Mouse (Mus musculus) thymus, adult 2 months (tissue): ENCODE results near the gene Cxcl10. TPM values are rescaled to one million over a fixed set of nuclear protein-coding genes. Genes with fewer than 3 reads are reported as not detected.

Experiments used
- DNase-seq: peaks from one replicate; pipeline ENCODE4 v3.0.0; 2021
- H3K27ac ChIP-seq: fragments of 200-500 bp; 2 replicates; pipeline ENCODE4 v1.5.1; 2012; ENCODE audit warnings: low read length, control low read depth; ENCODE audit not compliant: control insufficient read depth, insufficient read depth
- H3K27me3 ChIP-seq: fragments of 200-500 bp; 2 replicates; pipeline ENCODE4 v1.6.1; 2012; ENCODE audit warnings: mild to moderate bottlenecking, low read length, moderate library complexity, mixed read lengths; ENCODE audit not compliant: control insufficient read depth, insufficient read depth
- H3K36me3 ChIP-seq: fragments of 200-500 bp; 2 replicates; pipeline ENCODE4 v1.6.1; 2012; ENCODE audit warnings: mild to moderate bottlenecking, low read length, moderate library complexity; ENCODE audit not compliant: control insufficient read depth, insufficient read depth
- H3K4me1 ChIP-seq: fragments of 200-500 bp; replicated peaks from 2 replicates; pipeline ENCODE4 v1.6.1; 2012; ENCODE audit warnings: low read length; ENCODE audit not compliant: control insufficient read depth, insufficient read depth
- H3K4me3 ChIP-seq: fragments of 200-500 bp; 2 replicates; pipeline ENCODE4 v1.5.1; 2012; ENCODE audit warnings: mild to moderate bottlenecking, low read length, control low read depth, moderate library complexity; ENCODE audit not compliant: control insufficient read depth, insufficient read depth
- CTCF ChIP-seq: fragments of 200-500 bp; IDR thresholded peaks from 2 replicates; pipeline ENCODE4 v1.5.1; 2012; ENCODE audit warnings: mild to moderate bottlenecking, control low read depth, low read length, moderate library complexity, borderline replicate concordance; ENCODE audit not compliant: control insufficient read depth, poor library complexity, insufficient read depth; ENCODE audit errors: extremely low read depth
- POLR2A ChIP-seq: fragments of 200-500 bp; IDR thresholded peaks from 2 replicates; pipeline ENCODE4 v1.6.1; 2012; ENCODE audit warnings: mild to moderate bottlenecking, low read length, control low read depth, moderate library complexity; ENCODE audit not compliant: control insufficient read depth, poor library complexity, insufficient read depth; ENCODE audit errors: extremely low read depth
- WGBS: fragments of 180-500 bp; shearing (Covaris S2); methylation state at CpG from one replicate; pipeline ENCODE4 v1.1.7; 2018; 5-methylcytosine and 5-hydroxymethylcytosine counted together
- polyA plus RNA-seq: library from polyadenylated mRNA; depleted of rRNA; stranded (reverse); fragments of >200 nt; gene quantifications from 2 replicates; pipeline ENCODE4 v1.2.3, GENCODE M21; 2012

The Cxcl10 gene
- polyA plus RNA-seq, 1 experiment, result 93.6 TPM

GRCm38 (mm10) chr5:92383747-92384146, 35.1 kb upstream of the Cxcl10 start:
- Histone ChIP-seq H3K4me3 (no peak overlapping the region), H3K27me3 (no peaks in the 10 kb centered on the region; the same call in 1 of the 2 replicates), H3K27ac (no peak overlapping the region), H3K36me3 (no peaks in the 10 kb centered on the region), H3K4me1 (peaks cover 2% of the 10 kb centered on the region; the same call in 1 of the 2 replicates)
- TF ChIP-seq CTCF (no peak), POLR2A (no peak)
- 89% methylated on average over 7 of the region's 7 CpGs for WGBS
- DNase-seq, result no peak

- DNase-seq, result no peak
- no peaks in the 10 kb centered on the region for H3K36me3 ChIP-seq
- H3K27me3 ChIP-seq, result no peaks in the 10 kb centered on the region
- H3K27ac ChIP-seq, result no peak overlapping the region
- WGBS, result 89% methylated on average over 9 of the region's 9 CpGs
- peaks cover 2% of the 10 kb centered on the region; the same call in 1 of the 2 replicates for H3K4me1 ChIP-seq
- no peak for TF ChIP-seq CTCF
- no peak for TF ChIP-seq POLR2A
- H3K4me3 ChIP-seq, result no peak overlapping the region
Measured at GRCm38 (mm10) chr5:92382349-92382679, 33.6 kb upstream of the Cxcl10 start.

- TF ChIP-seq CTCF, result no peak
- TF ChIP-seq POLR2A, result no peak
- WGBS, result 37% methylated on average over 12 of the region's 12 CpGs
- Histone ChIP-seq H3K4me1 (peaks cover 2% of the 10 kb centered on the region; the same call in 1 of the 2 replicates), H3K27me3 (no peaks in the 10 kb centered on the region), H3K36me3 (no peaks in the 10 kb centered on the region), H3K27ac (no peak overlapping the region), H3K4me3 (no peak overlapping the region)
- peak; percentile 72 for DNase-seq
Measured at GRCm38 (mm10) chr5:92381550-92382348, 33.1 kb upstream of the Cxcl10 start.

GRCm38 (mm10) chr5:92376795-92377405, 28.2 kb upstream of the Cxcl10 start:
- no peaks in the 10 kb centered on the region for H3K27me3 ChIP-seq
- peaks cover 17% of the 10 kb centered on the region for H3K4me1 ChIP-seq
- H3K27ac ChIP-seq, result no peak overlapping the region
- H3K4me3 ChIP-seq, result no peak overlapping the region
- no peak for DNase-seq
- no peaks in the 10 kb centered on the region for H3K36me3 ChIP-seq
- 86% methylated on average over 13 of the region's 13 CpGs for WGBS
- TF ChIP-seq POLR2A, result no peak
- no peak for TF ChIP-seq CTCF

GRCm38 (mm10) chr5:92375368-92375767, 26.7 kb upstream of the Cxcl10 start:
- TF ChIP-seq POLR2A (peak; percentile 40; the same call in 1 of the 2 replicates), CTCF (no peak)
- H3K4me1 ChIP-seq, result peaks cover 15% of the 10 kb centered on the region
- no peaks in the 10 kb centered on the region for H3K27me3 ChIP-seq
- WGBS, result 15% methylated on average over 17 of the region's 17 CpGs
- peak overlapping the region; percentile 77 for H3K27ac ChIP-seq
- no peaks in the 10 kb centered on the region for H3K36me3 ChIP-seq
- peak; percentile 63 for DNase-seq
- H3K4me3 ChIP-seq, result peak overlapping the region; percentile 28

GRCm38 (mm10) chr5:92374721-92375142, 26.0 kb upstream of the Cxcl10 start:
- Histone ChIP-seq H3K27ac (peak overlapping the region; percentile 77), H3K27me3 (no peaks in the 10 kb centered on the region), H3K4me3 (no peak overlapping the region), H3K36me3 (no peaks in the 10 kb centered on the region), H3K4me1 (peaks cover 15% of the 10 kb centered on the region)
- no peak for TF ChIP-seq POLR2A
- no peak for TF ChIP-seq CTCF
- DNase-seq, result peak; percentile 46
- 13% methylated on average over 6 of the region's 6 CpGs for WGBS
